Mouse (Mus musculus): ENCODE data around the gene Galnt5. TPM values are rescaled to one million over a fixed set of nuclear protein-coding genes. Genes with fewer than 3 reads are reported as not detected.

The Galnt5 gene
- total RNA-seq, 2 experiments from 2014 or later = 0.07 to 0.15 TPM

Other genes starting within 250 kb of the Galnt5 start
- not detected for gene Ermn, start 55.0 kb downstream of the Galnt5 start, total RNA-seq (2021)
- gene Cytip, start 197.6 kb downstream of the Galnt5 start, total RNA-seq (2021) = 1 to 10 TPM; 1.9 to 4.3 TPM